ENCODE assay signal across 8 mouse cellular contexts in the genomic region with DNA sequence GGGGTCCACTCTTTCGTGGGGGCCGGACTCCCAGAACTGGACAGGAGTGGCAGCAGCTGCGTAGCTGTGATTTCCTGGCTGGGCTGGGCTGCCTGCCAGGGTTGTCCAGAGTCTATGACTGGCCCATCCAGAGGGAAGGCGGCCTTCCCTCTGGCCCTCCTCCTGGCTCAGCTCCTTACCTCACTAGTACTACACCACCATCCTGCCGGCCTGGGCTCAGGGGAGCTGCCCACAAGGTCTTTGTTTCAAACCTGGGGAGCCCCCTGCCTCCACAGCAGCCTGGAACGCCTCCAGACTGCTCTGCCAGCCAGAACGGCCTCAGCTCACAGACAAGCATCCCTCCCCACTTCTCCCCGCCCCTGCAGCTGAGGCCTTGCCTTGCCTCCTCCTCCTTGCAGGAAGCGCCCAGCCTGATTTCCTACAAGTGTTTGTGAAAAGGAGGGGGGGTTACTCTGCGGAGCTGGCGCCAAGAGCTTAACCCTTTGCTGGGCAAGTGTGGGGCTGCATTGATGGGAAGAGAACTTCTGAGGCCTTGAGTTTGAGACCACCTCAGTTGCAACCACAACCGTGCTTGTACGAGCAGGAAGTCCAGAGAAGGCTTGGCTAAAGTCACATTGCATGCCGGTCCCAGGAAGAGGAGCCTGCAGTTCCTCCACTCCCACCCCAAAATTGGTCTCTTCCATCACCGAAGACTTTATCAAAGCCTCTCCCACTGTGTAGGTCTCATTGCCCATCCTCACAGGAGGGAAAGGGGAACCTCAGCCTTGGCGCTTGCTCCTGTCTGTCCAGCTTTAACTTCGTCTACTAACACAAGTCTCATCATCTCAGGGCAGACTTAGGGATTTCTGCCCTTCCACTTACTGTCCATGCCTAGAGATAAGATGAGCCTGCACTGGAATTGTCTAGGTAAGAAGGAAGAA. TPM values are rescaled to one million over a fixed set of nuclear protein-coding genes. Genes with fewer than 3 reads are reported as not detected.
A peak's percentile ranks its signal among the peaks of the same experiment; 100 is the strongest.
DNase-seq lines count a peak whose midpoint lies in the region; ATAC-seq lines count a peak whose summit lies in the region.

A gene (minus strand): TSS at position 315 of the 920 bp plus-strand sequence.

- peak; percentile 44 for ATAC-seq in inflammation-experienced regulatory T-cells, adult 6 months
- ATAC-seq in megakaryocyte progenitor cell, adult 5-6 weeks (replicated peaks; ENCODE audit: poor library complexity) = peak; percentile 26

- intact Hi-C loops in gastrocnemius, postnatal 14 days (cut with DNase I; ENCODE audit: low total_unique reads) = no loop called here
- intact Hi-C loops in left cerebral cortex, postnatal 14 days (cut with DNase I) = loop anchor here (10.0 kb wide), 1 partner anchor 218 kb away; no protein-coding TSS in a partner anchor

- peak; percentile 48 for DNase-seq in R1 (ENCODE audit: low read depth, low spot score)
- DNase-seq in embryo, embryonic 11 days = peak; percentile 90
- DNase-seq in gastrocnemius, postnatal 14 days = peak; percentile 95
- peak; percentile 75 to 82 for DNase-seq in left cerebral cortex, postnatal 14 days (ENCODE audit: low spot score in 2 of 2)
- DNase-seq in right cerebral cortex, postnatal 25 days = peak; percentile 62
- peak; percentile 62 to 86 for DNase-seq in urinary bladder, postnatal 36 days (ENCODE audit: low spot score in 2 of 2)

RNA-seq across cellular contexts. Expression of the gene that starts here (rescaled TPM):
- 1 to 10 TPM; 2.1 to 2.4 TPM for total RNA-seq in gastrocnemius, postnatal 14 days (2021)
- polyA plus RNA-seq in inflammation-experienced regulatory T-cells, adult 6 months (2017; shearing (Covaris generic)) = 100 to 1,000 TPM in 2 of 3 experiments, 10 to 100 TPM in 1; 94.8 to 135 (median 102) TPM
- total RNA-seq in left cerebral cortex, postnatal 14 days (2021) = 1 to 10 TPM; 3.9 to 4.0 TPM
- 20.9 and 26.7 TPM in 2 replicates for total RNA-seq in megakaryocyte progenitor cell, adult 5-6 weeks (2015)
- 11.8 and 13.7 TPM in 2 replicates for total RNA-seq in megakaryocyte progenitor cell, adult 5-6 weeks (2017)

Comparison
In these comparisons a context has a peak if more than half of its experiments do, and no peak if none do; other contexts are left out.
1. Peak in every context shown above with its lines: DNase-seq and ATAC-seq.